ENCODE assay signal across 8 mouse cellular contexts in the genomic region with DNA sequence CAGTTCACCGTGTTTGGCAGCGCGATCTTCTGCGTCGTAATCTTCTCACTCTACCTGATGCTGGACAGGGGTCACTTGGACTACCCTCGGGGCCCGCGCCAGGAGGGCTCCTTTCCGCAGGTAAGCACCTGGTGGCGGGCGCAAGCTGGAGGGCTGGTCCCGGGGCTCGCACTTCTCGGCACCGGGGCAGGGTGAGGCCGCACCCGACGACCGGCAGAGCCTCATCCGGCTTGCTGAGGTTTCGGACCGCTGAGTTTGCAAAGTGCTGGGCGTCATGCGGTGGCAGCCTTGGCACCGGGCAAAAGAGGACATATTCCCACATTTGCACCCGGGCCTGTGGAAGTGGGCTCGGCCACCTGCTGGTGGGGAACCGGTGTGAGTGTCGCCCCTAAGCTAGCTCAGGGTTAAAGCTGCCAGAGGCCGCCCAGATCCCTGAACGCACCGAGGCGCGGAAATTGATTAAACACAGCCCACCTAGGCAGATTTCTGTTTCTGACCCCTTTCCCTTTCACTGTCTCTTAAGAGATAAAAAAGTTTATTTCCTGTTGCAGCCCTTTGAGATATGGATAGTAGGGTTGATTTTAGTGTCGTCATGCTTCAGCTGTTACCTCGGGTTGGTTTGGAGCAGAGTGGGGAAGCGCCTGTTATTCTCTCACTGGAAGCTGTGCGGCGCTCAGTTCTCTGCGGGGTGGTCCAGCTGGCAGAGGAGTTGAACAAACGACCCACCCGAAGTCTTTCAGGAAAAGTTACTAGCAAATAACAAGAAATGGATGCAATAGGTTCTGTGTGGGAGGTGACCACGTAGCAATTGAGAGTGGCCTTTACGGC. TPM values are rescaled to one million over a fixed set of nuclear protein-coding genes. Genes with fewer than 3 reads are reported as not detected.
DNase-seq lines count a peak whose midpoint lies in the region; ATAC-seq and TF ChIP-seq lines count a peak whose summit lies in the region.

No protein-coding gene starts in this region.

- H3K27me3 ChIP-seq in C2C12 (ENCODE audit: control insufficient read depth, insufficient read depth, insufficient read length) = no peaks in the 10 kb centered on the region
- H3K27me3 ChIP-seq in embryonic facial prominence, embryonic 10.5 days (replicated peaks; ENCODE audit: low read depth, poor library complexity, severe bottlenecking) = no peaks in the 10 kb centered on the region
- H3K27me3 ChIP-seq in heart, adult 2 months (ENCODE audit: control insufficient read depth, insufficient read depth, low read length) = no peaks in the 10 kb centered on the region
- H3K27me3 ChIP-seq in liver, embryonic 13.5 days = peaks cover 11% of the 10 kb centered on the region
- no peaks in the 10 kb centered on the region for H3K27me3 ChIP-seq in stomach, postnatal 0 days (ENCODE audit: control insufficient read depth, insufficient read depth, low read length)

- WGBS in embryonic facial prominence, embryonic 10.5 days = under 1% methylated on average over 44 of the region's 44 CpGs
- 2% methylated on average over 44 of the region's 44 CpGs for WGBS in heart, adult 2 months
- WGBS in liver, embryonic 13.5 days (ENCODE audit: insufficient replicate concordance) = 2% methylated on average over 44 of the region's 44 CpGs
- WGBS in stomach, postnatal 0 days = under 1% methylated on average over 44 of the region's 44 CpGs

- peak overlapping the region; percentile 72 for H3K4me3 ChIP-seq in C2C12 (ENCODE audit: insufficient read depth, poor library complexity, severe bottlenecking)
- peak overlapping the region; percentile 81 for H3K4me3 ChIP-seq in embryonic facial prominence, embryonic 10.5 days
- H3K4me3 ChIP-seq in heart, adult 2 months = peak overlapping the region; percentile 96
- H3K4me3 ChIP-seq in liver, embryonic 13.5 days (replicated peaks) = peak overlapping the region; percentile 83
- H3K4me3 ChIP-seq in stomach, postnatal 0 days (ENCODE audit: low read depth, low read length) = peak overlapping the region; percentile 95

- TF ChIP-seq CTCF in C2C12 (IDR thresholded peaks at IDR 0.05; ENCODE audit: control insufficient read depth, insufficient read depth, insufficient read length) = peak; percentile 4
- TF ChIP-seq CTCF in heart, adult 2 months (IDR thresholded peaks at IDR 0.05) = peak; percentile 78
- TF ChIP-seq CTCF in stomach, postnatal 0 days (IDR thresholded peaks at IDR 0.05; ENCODE audit: low read depth) = peak; percentile 68

- intact Hi-C loops in heart, adult 2 months (cut with DNase I) = loop anchor here (1.0 to 10.0 kb wide), 7 partner anchors 17 to 737 kb away; a partner anchor contains a TSS

- peak overlapping the region; percentile 80 for H3ac ChIP-seq in C2C12 (ENCODE audit: control insufficient read depth, insufficient read length, low read depth)

- no peak for TF ChIP-seq EP300 in heart, adult 2 months (IDR thresholded peaks at IDR 0.05; ENCODE audit: insufficient read depth, low read depth, low read length)
- no peak for TF ChIP-seq EP300 in stomach, postnatal 0 days (optimal IDR thresholded peaks at IDR 0.05)

- no peaks in the 10 kb centered on the region for H3K9me3 ChIP-seq in embryonic facial prominence, embryonic 10.5 days
- no peaks in the 10 kb centered on the region for H3K9me3 ChIP-seq in liver, embryonic 13.5 days (replicated peaks)
- no peaks in the 10 kb centered on the region for H3K9me3 ChIP-seq in stomach, postnatal 0 days (ENCODE audit: control insufficient read depth, low read length)

- H3K27ac ChIP-seq in embryonic facial prominence, embryonic 10.5 days (replicated peaks) = peak overlapping the region; percentile 95
- H3K27ac ChIP-seq in heart, adult 2 months = peak overlapping the region; percentile 91
- peak overlapping the region; percentile 80 for H3K27ac ChIP-seq in liver, embryonic 13.5 days
- peak overlapping the region; percentile 97 for H3K27ac ChIP-seq in stomach, postnatal 0 days (replicated peaks)

- peak; percentile 84 for DNase-seq in adrenal gland, adult 2 months
- peak; percentile 74 for DNase-seq in embryonic facial prominence, embryonic 10.5 days (ENCODE audit: low spot score)
- DNase-seq in heart, adult 2 months = peak; percentile 73 to 77
- DNase-seq in kidney, adult 18-20 months = peak; percentile 69
- peak; percentile 18 for DNase-seq in liver, embryonic 13.5 days
- peak; percentile 63 for DNase-seq in neural tube, embryonic 10.5 days (ENCODE audit: extremely low spot score, low spot score)
- peak; percentile 69 for DNase-seq in stomach, postnatal 0 days (ENCODE audit: low spot score)

- H3K4me2 ChIP-seq in liver, embryonic 13.5 days = peak overlapping the region; percentile 99
- H3K4me2 ChIP-seq in stomach, postnatal 0 days (replicated peaks; ENCODE audit: low read depth) = peak overlapping the region; percentile 91

- TF ChIP-seq POLR2A in heart, adult 2 months (IDR thresholded peaks at IDR 0.05; ENCODE audit: insufficient read depth, low read depth, low read length) = peak; percentile 42; the same call in 1 of the 2 replicates

- H3K79me3 ChIP-seq in C2C12 (ENCODE audit: low read depth) = peaks cover 36% of the 10 kb centered on the region

- peaks cover 46% of the 10 kb centered on the region for H3K4me1 ChIP-seq in embryonic facial prominence, embryonic 10.5 days
- peaks cover 6% of the 10 kb centered on the region for H3K4me1 ChIP-seq in heart, adult 2 months (ENCODE audit: control insufficient read depth, insufficient read depth, low read length)
- H3K4me1 ChIP-seq in liver, embryonic 13.5 days (replicated peaks) = peaks cover 66% of the 10 kb centered on the region
- peaks cover 5% of the 10 kb centered on the region for H3K4me1 ChIP-seq in stomach, postnatal 0 days (replicated peaks; ENCODE audit: control insufficient read depth, insufficient read depth)

- peak; percentile 19; the same call in 1 of the 2 replicates for ATAC-seq in liver, embryonic 13.5 days (ENCODE audit: low read depth)
- ATAC-seq in stomach, postnatal 0 days (ENCODE audit: low FRiP score, low TSS enrichment) = peak; percentile 38

- peaks cover 60% of the 10 kb centered on the region for H3K79me2 ChIP-seq in C2C12 (ENCODE audit: control insufficient read depth, insufficient read depth)
- H3K79me2 ChIP-seq in heart, adult 2 months (replicated peaks; ENCODE audit: control insufficient read depth, insufficient read depth, low read length) = peaks cover 4% of the 10 kb centered on the region

- H3K36me3 ChIP-seq in C2C12 (ENCODE audit: control insufficient read depth, insufficient read depth) = peaks cover 5% of the 10 kb centered on the region
- no peaks in the 10 kb centered on the region for H3K36me3 ChIP-seq in embryonic facial prominence, embryonic 10.5 days (replicated peaks)
- H3K36me3 ChIP-seq in heart, adult 2 months (ENCODE audit: control insufficient read depth, insufficient read depth, low read length) = peaks cover 31% of the 10 kb centered on the region
- H3K36me3 ChIP-seq in liver, embryonic 13.5 days = no peaks in the 10 kb centered on the region
- no peaks in the 10 kb centered on the region for H3K36me3 ChIP-seq in stomach, postnatal 0 days (ENCODE audit: control insufficient read depth, insufficient read depth, low read length)

- H3K9ac ChIP-seq in heart, adult 2 months (ENCODE audit: low read depth, low read length) = peak overlapping the region; percentile 70
- H3K9ac ChIP-seq in liver, embryonic 13.5 days = peak overlapping the region; percentile 85
- H3K9ac ChIP-seq in stomach, postnatal 0 days (ENCODE audit: low read length) = peak overlapping the region; percentile 94

TF ChIP-seq in C2C12, 6 proteins besides CTCF, POLR2A, EP300 and RAD21:
- no peak for TF ChIP-seq MYOG (IDR thresholded peaks at IDR 0.05; ENCODE audit: control insufficient read depth, extremely low read depth, insufficient read length)
- no peak for TF ChIP-seq FOSL1 (IDR thresholded peaks at IDR 0.05; ENCODE audit: insufficient read depth, low read length, poor library complexity, severe bottlenecking)
- no peak for TF ChIP-seq USF1 (IDR thresholded peaks at IDR 0.05; ENCODE audit: low read depth)
- TF ChIP-seq MAX (IDR thresholded peaks at IDR 0.05) = no peak
- TF ChIP-seq CEBPB (IDR thresholded peaks at IDR 0.05; ENCODE audit: low read depth) = no peak
- TF ChIP-seq MYOD1 (IDR thresholded peaks at IDR 0.05; ENCODE audit: control insufficient read depth, insufficient read length, low read depth) = no peak
TF ChIP-seq in C2C12: peak in this region for 0.

RNA-seq across cellular contexts. Expression of a gene that starts 1.4 kb away (rescaled TPM):
- polyA plus RNA-seq in C2C12 (2012; fragmentation: generic; extraction: Trizol) = 12.5 TPM
- total RNA-seq in adrenal gland, adult 2 months (2021) = 100 to 1,000 TPM; 120 to 175 TPM
- polyA plus RNA-seq in adrenal gland, adult 2 months (2012; rRNA removed) = 18.0 and 22.0 TPM in 2 replicates
- 5.8 and 6.4 TPM in 2 replicates for polyA plus RNA-seq in embryonic facial prominence, embryonic 10.5 days (2016; fragmentation: Nextera tagmentation; extraction: Ambion mirVana)
- 10 to 100 TPM; 17.2 to 18.5 TPM for total RNA-seq in heart, adult 2 months (2021)
- 4.7 and 13.7 TPM in 2 replicates for polyA plus RNA-seq in heart, adult 2 months (2012; rRNA removed)
- 3.6 and 4.0 TPM in 2 replicates for polyA plus RNA-seq in liver, embryonic 13.5 days (2015; fragmentation: Nextera tagmentation; extraction: Ambion mirVana)
- 8.2 and 9.3 TPM in 2 replicates for polyA plus RNA-seq in stomach, postnatal 0 days (2015; fragmentation: Nextera tagmentation; extraction: Ambion mirVana)

Comparison
In these comparisons a context has a peak if more than half of its experiments do, and no peak if none do; other contexts are left out.
1. Peak in every context shown above with its lines: DNase-seq, ATAC-seq, H3K4me3 ChIP-seq and H3K27ac ChIP-seq.
2. CTCF ChIP-seq: peak in every context shown above with its lines; median percentile 78 in heart, adult 2 months; 68 in stomach, postnatal 0 days; 4 in C2C12.
3. DNase-seq: peak in every context shown above with its lines; median percentile 84 in adrenal gland, adult 2 months; 75 in heart, adult 2 months; 74 in embryonic facial prominence, embryonic 10.5 days; 69 in kidney, adult 18-20 months; 69 in stomach, postnatal 0 days; 63 in neural tube, embryonic 10.5 days; 18 in liver, embryonic 13.5 days.